Mouse (Mus musculus) ES-E14 (cell line): ENCODE results near the gene Dcaf8.

Source experiments
- CHD2 ChIP-seq: IDR thresholded peaks from 2 replicates; pipeline ENCODE4 v1.6.1; 2014; ENCODE audit warnings: mild to moderate bottlenecking, low read depth, low read length, inconsistent platforms
- HCFC1 ChIP-seq: IDR thresholded peaks from 2 replicates; pipeline ENCODE4 v1.6.1; 2012; ENCODE audit warnings: low read length, inconsistent platforms, borderline replicate concordance; ENCODE audit not compliant: insufficient read depth
- MAFK ChIP-seq: IDR thresholded peaks from 2 replicates; pipeline ENCODE4 v1.6.1; 2014; ENCODE audit warnings: mild to moderate bottlenecking, low read depth, low read length, inconsistent platforms; ENCODE audit not compliant: insufficient read depth

DNA sequence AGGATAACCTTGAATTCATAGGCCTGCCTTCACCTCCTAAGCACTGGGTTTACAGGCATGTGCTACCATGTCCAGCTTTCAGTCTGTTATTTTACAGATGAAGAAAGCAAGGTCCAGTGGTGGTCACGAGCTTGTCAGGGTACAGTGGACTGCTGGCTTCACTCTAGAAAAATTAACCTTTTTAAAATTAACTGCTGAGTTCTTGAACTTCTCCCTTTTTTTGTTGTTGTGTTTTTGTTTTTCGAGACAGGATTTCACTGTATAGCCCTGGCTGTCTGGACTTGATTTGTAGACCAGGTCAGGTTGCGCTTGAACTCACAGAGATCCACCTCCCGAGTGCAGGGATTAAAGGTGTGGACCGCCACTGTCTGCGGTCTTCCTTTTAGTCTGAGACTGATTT, 15.1 kb downstream of the Dcaf8 start:
- TF ChIP-seq MAFK (no peak), HCFC1 (no peak), CHD2 (no peak)
